Mouse (Mus musculus) right cerebral cortex, postnatal 36 days (tissue): Measurements from ENCODE around the gene B3gat3.
A peak's percentile ranks its signal among the peaks of the same experiment; 100 is the strongest.
"Not testable (repeated sequence)": the region's sequence is repeated elsewhere in the genome, so short reads cannot be mapped to it uniquely, and the experiment has no call there.

Source experiments
- DNase-seq, 2 experiments: peaks; one replicate each; pipeline ENCODE4 v3.0.0; 2022; ENCODE audit warnings: low spot score in 2 of 2, mixed read lengths in 1 of 2

B3gat3 gene

GRCm38 (mm10) chr19:8942276-8942964 is 22.2 kb downstream of the B3gat3 start:
- DNase-seq = no peak

DNA sequence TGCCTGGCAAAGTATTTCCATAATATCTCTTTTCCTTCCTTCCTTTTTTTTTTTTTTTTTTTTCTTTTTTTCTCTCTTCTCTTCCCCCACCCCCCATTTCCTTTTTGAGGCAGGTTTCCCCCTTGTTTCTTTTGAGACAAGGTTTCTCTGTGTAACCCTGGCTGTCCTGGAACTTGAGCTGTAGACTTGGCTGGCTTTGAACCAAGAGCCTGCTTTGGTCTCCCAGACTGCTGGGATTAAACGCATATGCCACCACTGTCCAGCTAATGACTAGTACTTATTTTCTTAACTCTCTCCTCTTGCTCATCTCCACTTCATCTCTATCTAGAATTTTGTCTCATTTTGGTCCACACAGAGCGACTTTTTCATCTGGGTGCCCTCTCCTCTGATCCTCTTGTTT is 22.9 kb downstream of the B3gat3 start:
- DNase-seq = no peak

GRCm38 (mm10) chr19:8944062-8944461 is 23.9 kb downstream of the B3gat3 start:
- no peak for DNase-seq

- DNase-seq = no peak
Observed at GRCm38 (mm10) chr19:8944750-8945149, 24.6 kb downstream of the B3gat3 start.

- no peak for DNase-seq
Observed at GRCm38 (mm10) chr19:8945251-8945650, 25.1 kb downstream of the B3gat3 start.

DNA sequence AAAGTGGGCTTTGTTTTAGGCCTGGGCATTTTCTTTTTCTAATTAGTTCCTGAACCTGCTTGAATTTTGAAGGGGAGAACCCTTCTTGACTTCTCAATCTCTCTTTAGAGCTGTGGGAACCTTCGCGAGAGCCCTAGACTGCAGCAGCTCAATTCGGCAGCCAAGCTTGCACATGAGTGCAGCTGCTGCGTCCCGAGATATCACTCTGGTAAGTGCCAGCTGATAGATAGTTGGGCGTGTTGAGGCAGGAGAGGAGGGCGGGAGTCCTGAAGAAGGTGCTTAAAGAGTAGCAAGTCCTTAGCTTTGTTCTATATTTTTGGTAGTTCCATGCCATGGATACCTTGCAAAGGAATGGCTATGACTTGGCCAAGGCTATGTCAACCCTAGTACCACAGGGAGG is 26.8 kb downstream of the B3gat3 start:
- no peak for DNase-seq

- no peak for DNase-seq
Observed at GRCm38 (mm10) chr19:8950190-8950589, 30.0 kb downstream of the B3gat3 start.

- no peak for DNase-seq
Observed at GRCm38 (mm10) chr19:8952241-8952640, 32.1 kb downstream of the B3gat3 start.

- peak; percentile 91 to 93 for DNase-seq
Observed at GRCm38 (mm10) chr19:8953135-8954039, 33.2 kb downstream of the B3gat3 start, which contains the start of gene Tut1. Gene Tut1, plus strand, starts transcription at chr19:8953847.

GRCm38 (mm10) chr19:8954171-8954570 is 34.0 kb downstream of the B3gat3 start:
- no peak for DNase-seq

DNA sequence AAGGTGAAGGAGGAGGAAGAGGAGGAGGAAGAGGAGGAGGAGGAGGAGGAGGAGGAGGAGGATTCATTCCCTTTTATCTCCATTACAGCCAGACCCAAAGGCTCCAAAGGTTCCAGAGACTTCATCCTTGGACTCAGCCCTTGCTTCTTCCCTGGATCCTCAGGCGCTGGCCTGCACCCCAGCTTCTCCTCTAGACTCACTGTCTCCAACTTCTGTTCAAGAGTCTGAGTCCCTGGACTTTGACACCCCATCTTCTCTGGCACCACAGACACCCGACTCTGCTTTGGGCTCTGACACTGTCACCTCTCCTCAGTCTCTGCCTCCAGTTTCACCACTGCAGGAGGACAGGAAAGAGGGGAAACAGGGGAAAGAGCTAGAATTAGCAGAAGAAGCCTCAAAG is 42.1 kb downstream of the B3gat3 start:
- no peak for DNase-seq

- DNase-seq = no peak
Observed at GRCm38 (mm10) chr19:8965075-8965474, 44.9 kb downstream of the B3gat3 start.

GRCm38 (mm10) chr19:8965771-8966170 is 45.6 kb downstream of the B3gat3 start:
- no peak for DNase-seq

GRCm38 (mm10) chr19:8966198-8966589 is 46.0 kb downstream of the B3gat3 start:
- no peak for DNase-seq

- peak; percentile 100 for DNase-seq
Observed at GRCm38 (mm10) chr19:8966590-8967372, 46.6 kb downstream of the B3gat3 start, which contains the start of gene Eef1g. Gene Eef1g, plus strand, starts transcription at chr19:8967041.

DNA sequence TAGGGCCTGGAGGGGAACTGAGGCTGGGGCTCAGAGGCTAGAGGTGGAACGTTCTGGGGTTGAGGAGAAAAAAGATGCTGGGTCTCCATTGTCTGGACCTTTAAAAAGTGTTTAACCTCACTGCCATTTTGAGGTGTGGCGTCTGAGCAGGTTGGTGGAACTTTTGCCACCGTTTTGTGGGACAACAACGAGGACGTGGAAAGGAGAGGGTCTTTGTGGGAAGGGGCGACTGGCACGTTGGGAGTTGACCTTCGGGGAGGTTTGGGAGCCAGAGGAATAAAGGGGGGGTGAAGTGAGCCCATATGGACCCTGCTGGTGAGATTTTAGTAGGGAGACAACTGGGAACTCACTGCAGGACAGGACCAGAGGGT is 47.2 kb downstream of the B3gat3 start:
- no peak for DNase-seq

DNA sequence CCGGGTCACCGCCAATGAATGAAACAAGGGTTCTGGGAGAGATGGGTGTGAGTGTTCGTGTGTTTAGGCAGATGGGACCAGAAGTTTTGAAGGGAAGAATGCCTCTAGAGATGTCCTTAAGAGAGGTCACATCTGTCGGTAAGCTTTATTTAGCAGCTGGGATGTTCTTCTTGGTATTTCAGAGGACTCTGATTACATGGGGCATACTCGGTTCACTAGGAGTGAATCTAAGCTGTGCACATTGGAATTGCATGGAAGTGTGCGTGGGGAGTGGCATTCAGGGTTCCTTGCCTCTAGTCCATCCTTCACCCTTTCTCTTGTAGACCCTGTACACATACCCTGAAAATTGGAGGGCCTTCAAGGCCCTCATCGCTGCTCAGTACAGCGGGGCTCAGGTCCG is 47.7 kb downstream of the B3gat3 start:
- no peak for DNase-seq

GRCm38 (mm10) chr19:8972491-8972890 is 52.3 kb downstream of the B3gat3 start:
- not testable (repeated sequence) for DNase-seq

DNA sequence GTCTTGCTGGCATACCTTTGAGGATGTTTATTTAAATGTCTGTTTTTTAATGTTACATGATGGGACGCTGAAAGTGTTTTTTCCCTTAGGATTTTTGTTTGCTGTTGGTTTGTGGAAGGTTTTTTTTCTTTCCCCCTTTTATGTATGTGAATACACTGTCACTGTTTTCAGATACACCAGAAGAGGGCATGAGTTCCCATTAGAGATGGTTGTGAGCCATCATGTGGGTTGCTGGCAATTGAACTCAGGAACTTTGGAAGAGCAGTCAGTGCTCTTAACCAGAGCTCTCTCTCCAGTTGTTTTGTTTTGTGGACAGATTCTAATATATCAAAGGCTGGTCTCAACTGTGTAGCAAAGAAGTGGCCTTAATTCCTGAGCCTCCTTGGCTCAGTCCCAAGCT is 54.5 kb downstream of the B3gat3 start:
- no peak for DNase-seq

DNA sequence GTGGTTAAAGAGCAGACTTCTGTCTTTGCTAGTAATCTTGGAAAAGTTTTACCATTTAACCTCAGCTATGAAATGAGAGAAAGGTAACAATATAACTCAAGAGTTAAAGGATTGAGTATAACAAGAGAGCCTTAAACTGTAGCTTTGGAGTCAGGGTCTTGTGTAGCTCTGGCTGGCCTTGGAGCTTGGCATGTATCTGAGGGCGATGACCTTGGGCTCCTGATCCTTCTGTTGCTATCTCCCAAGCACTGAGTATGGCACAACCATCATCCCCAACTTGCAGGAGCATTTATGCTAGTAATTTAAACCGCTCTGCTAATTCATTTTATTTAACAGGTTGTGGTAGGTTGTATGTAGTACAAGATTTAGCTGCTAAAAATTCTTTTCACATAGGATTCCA is 55.3 kb downstream of the B3gat3 start:
- no peak for DNase-seq

DNA sequence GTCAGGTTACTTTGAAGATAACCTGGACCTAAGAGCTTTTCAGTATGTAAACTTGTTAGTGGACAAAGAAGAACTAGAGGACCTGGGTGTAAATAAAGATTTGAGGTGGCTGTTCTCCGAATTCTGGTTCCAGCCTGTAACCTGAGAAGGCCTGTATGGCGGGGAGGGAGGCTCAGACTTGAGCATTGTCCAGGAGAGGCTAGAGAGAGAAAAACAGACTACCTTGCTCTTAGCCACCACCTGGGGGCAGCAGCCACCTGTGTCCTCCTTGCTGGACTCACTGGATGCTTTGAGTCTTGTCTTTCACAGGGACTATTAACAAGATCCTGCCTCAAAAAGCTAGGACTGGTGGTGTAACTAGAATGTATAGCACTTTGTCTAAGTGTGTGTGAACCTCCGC is 56.4 kb downstream of the B3gat3 start:
- DNase-seq = no peak
